Mouse (Mus musculus) forebrain, embryonic 13.5 days (tissue): ENCODE results near the gene Etv6. TPM values are rescaled to one million over a fixed set of nuclear protein-coding genes. Genes with fewer than 3 reads are reported as not detected.

Experiments used
- ATAC-seq: fragments of 200-750 bp; cut with Nextera tagmentation; 2 replicates; pipeline ENCODE4 v1.8.0; 2017
- H3K27ac ChIP-seq: fragments of 300-500 bp; sonication (generic); 2 replicates; pipeline ENCODE4 v1.5.1; 2015; ENCODE audit warnings: inconsistent platforms, mild to moderate bottlenecking, moderate library complexity
- H3K27me3 ChIP-seq: fragments of 300-500 bp; sonication (generic); 2 replicates; pipeline ENCODE4 v1.6.1; 2015; ENCODE audit warnings: mild to moderate bottlenecking, inconsistent platforms
- H3K36me3 ChIP-seq: fragments of 300-500 bp; sonication (generic); 2 replicates; pipeline ENCODE4 v1.6.1; 2015; ENCODE audit warnings: mild to moderate bottlenecking, inconsistent platforms; ENCODE audit not compliant: poor library complexity, severe bottlenecking
- H3K4me1 ChIP-seq: fragments of 300-500 bp; sonication (generic); 2 replicates; pipeline ENCODE4 v1.6.1; 2015; ENCODE audit warnings: inconsistent platforms
- H3K4me2 ChIP-seq: fragments of 300-500 bp; sonication (generic); 2 replicates; pipeline ENCODE4 v1.6.1; 2015; ENCODE audit warnings: inconsistent platforms, mild to moderate bottlenecking, moderate library complexity
- H3K4me3 ChIP-seq: fragments of 300-500 bp; sonication (generic); 2 replicates; pipeline ENCODE4 v1.5.1; 2015; ENCODE audit warnings: mild to moderate bottlenecking, inconsistent platforms
- H3K9ac ChIP-seq: fragments of 300-500 bp; sonication (generic); 2 replicates; pipeline ENCODE4 v1.6.1; 2015; ENCODE audit warnings: mild to moderate bottlenecking, inconsistent platforms
- H3K9me3 ChIP-seq: fragments of 300-500 bp; sonication (generic); replicated peaks from 2 replicates; pipeline ENCODE4 v1.6.1; 2016; ENCODE audit warnings: inconsistent platforms
- WGBS: fragments of 180-500 bp; shearing (Covaris S2); methylation state at CpG from one replicate; pipeline ENCODE4 v1.1.7; 2015; 5-methylcytosine and 5-hydroxymethylcytosine counted together
- polyA plus RNA-seq: library from polyadenylated mRNA; unstranded; fragments of >200 nt; fragmentation: Nextera tagmentation; extraction: Ambion mirVana; gene quantifications from 2 replicates; pipeline ENCODE4 v1.2.1, GENCODE M21; 2015

Etv6 gene
- polyA plus RNA-seq, 1 experiment from 2014 or later = 7.2 TPM

- Histone ChIP-seq H3K27ac (no peak overlapping the region), H3K9ac (no peak overlapping the region), H3K9me3 (no peaks in the 10 kb centered on the region; the same call in 1 of the 2 replicates), H3K4me2 (no peak overlapping the region), H3K4me1 (peaks cover 4% of the 10 kb centered on the region; the same call in 1 of the 2 replicates), H3K27me3 (no peaks in the 10 kb centered on the region), H3K4me3 (no peak overlapping the region), H3K36me3 (peaks cover 20% of the 10 kb centered on the region)
- WGBS = 96% methylated on average over 4 of the region's 4 CpGs
- no peak for ATAC-seq
Observed at GRCm38 (mm10) chr6:134240988-134241387, 205.5 kb downstream of the Etv6 start.

- no peaks in the 10 kb centered on the region; the same call in 1 of the 2 replicates for H3K9me3 ChIP-seq
- no peak overlapping the region for H3K27ac ChIP-seq
- H3K4me2 ChIP-seq = no peak overlapping the region
- H3K9ac ChIP-seq = no peak overlapping the region
- no peak for ATAC-seq
- no peak overlapping the region for H3K4me3 ChIP-seq
- H3K27me3 ChIP-seq = no peaks in the 10 kb centered on the region
- WGBS = 63% methylated on average over 3 of the region's 3 CpGs
- peaks cover 22% of the 10 kb centered on the region for H3K36me3 ChIP-seq
- H3K4me1 ChIP-seq = no peaks in the 10 kb centered on the region
Observed at GRCm38 (mm10) chr6:134243119-134243518, 207.6 kb downstream of the Etv6 start.

GRCm38 (mm10) chr6:134243546-134243945, 208.0 kb downstream of the Etv6 start:
- 88% methylated on average over 4 of the region's 4 CpGs for WGBS

GRCm38 (mm10) chr6:134244071-134244470, 208.6 kb downstream of the Etv6 start:
- Histone ChIP-seq H3K4me2 (no peak overlapping the region), H3K27ac (no peak overlapping the region), H3K9me3 (no peaks in the 10 kb centered on the region; the same call in 1 of the 2 replicates), H3K4me1 (0 out of 2 replicates have a peak, but pooled peaks cover 4% of the 10 kb centered on the region), H3K36me3 (peaks cover 31% of the 10 kb centered on the region), H3K4me3 (no peak overlapping the region), H3K9ac (no peak overlapping the region), H3K27me3 (no peaks in the 10 kb centered on the region)
- 95% methylated on average over 4 of the region's 4 CpGs for whole genome bisulfite sequencing
- no peak for ATAC-seq

More at GRCm38 (mm10) chr6:134243546-134243945, 208.0 kb downstream of the Etv6 start:
- no peak overlapping the region for H3K4me3 ChIP-seq
- no peak overlapping the region for H3K4me2 ChIP-seq
- no peaks in the 10 kb centered on the region for H3K27me3 ChIP-seq
- H3K9ac ChIP-seq = no peak overlapping the region
- no peak for ATAC-seq
- no peak overlapping the region for H3K27ac ChIP-seq
- H3K36me3 ChIP-seq = peaks cover 26% of the 10 kb centered on the region
- 0 out of 2 replicates have a peak, but pooled peaks cover under 1% of the 10 kb centered on the region for H3K4me1 ChIP-seq
- no peaks in the 10 kb centered on the region; the same call in 1 of the 2 replicates for H3K9me3 ChIP-seq

GRCm38 (mm10) chr6:134246109-134246508, 210.6 kb downstream of the Etv6 start:
- H3K27ac ChIP-seq = no peak overlapping the region
- H3K4me2 ChIP-seq = no peak overlapping the region
- no peak for ATAC-seq
- H3K9me3 ChIP-seq = no peaks in the 10 kb centered on the region
- WGBS = 71% methylated on average over 2 of the region's 2 CpGs
- no peak overlapping the region for H3K4me3 ChIP-seq
- H3K9ac ChIP-seq = no peak overlapping the region
- H3K4me1 ChIP-seq = 0 out of 2 replicates have a peak, but pooled peaks cover 4% of the 10 kb centered on the region
- H3K27me3 ChIP-seq = no peaks in the 10 kb centered on the region
- peaks cover 20% of the 10 kb centered on the region for H3K36me3 ChIP-seq

GRCm38 (mm10) chr6:134247324-134247723, 211.8 kb downstream of the Etv6 start:
- Histone ChIP-seq H3K4me3 (no peak overlapping the region), H3K36me3 (peaks cover 24% of the 10 kb centered on the region), H3K9ac (no peak overlapping the region), H3K4me1 (0 out of 2 replicates have a peak, but pooled peaks cover 4% of the 10 kb centered on the region), H3K4me2 (no peak overlapping the region), H3K9me3 (no peaks in the 10 kb centered on the region), H3K27ac (no peak overlapping the region), H3K27me3 (no peaks in the 10 kb centered on the region)
- WGBS = 93% methylated on average over 9 of the region's 9 CpGs
- no peak for ATAC-seq

- 76% methylated on average over 19 of the region's 19 CpGs for WGBS
- peak; percentile 38; the same call in 1 of the 2 replicates for ATAC-seq
- Histone ChIP-seq H3K27ac (no peak overlapping the region; the same call in 1 of the 2 replicates), H3K4me3 (no peak overlapping the region), H3K9me3 (no peaks in the 10 kb centered on the region), H3K9ac (no peak overlapping the region), H3K27me3 (no peaks in the 10 kb centered on the region), H3K4me1 (0 out of 2 replicates have a peak, but pooled peaks cover 4% of the 10 kb centered on the region), H3K36me3 (peaks cover 28% of the 10 kb centered on the region), H3K4me2 (no peak overlapping the region)
Observed at GRCm38 (mm10) chr6:134248720-134249119, 213.2 kb downstream of the Etv6 start.

GRCm38 (mm10) chr6:134250764-134251163, 215.3 kb downstream of the Etv6 start:
- Histone ChIP-seq H3K9ac (no peak overlapping the region), H3K4me2 (no peak overlapping the region), H3K4me3 (no peak overlapping the region), H3K4me1 (0 out of 2 replicates have a peak, but pooled peaks cover 4% of the 10 kb centered on the region), H3K9me3 (no peaks in the 10 kb centered on the region), H3K27ac (no peak overlapping the region), H3K36me3 (peaks cover 28% of the 10 kb centered on the region), H3K27me3 (no peaks in the 10 kb centered on the region)
- ATAC-seq = no peak
- WGBS = 94% methylated on average over 5 of the region's 5 CpGs

GRCm38 (mm10) chr6:134251364-134251763, 215.9 kb downstream of the Etv6 start:
- H3K27ac ChIP-seq = no peak overlapping the region
- no peaks in the 10 kb centered on the region for H3K9me3 ChIP-seq
- no peak overlapping the region for H3K4me2 ChIP-seq
- H3K4me1 ChIP-seq = 0 out of 2 replicates have a peak, but pooled peaks cover 4% of the 10 kb centered on the region
- peaks cover 28% of the 10 kb centered on the region for H3K36me3 ChIP-seq
- H3K27me3 ChIP-seq = no peaks in the 10 kb centered on the region
- ATAC-seq = no peak
- no peak overlapping the region for H3K4me3 ChIP-seq
- WGBS = 91% methylated on average over 8 of the region's 8 CpGs
- no peak overlapping the region for H3K9ac ChIP-seq

GRCm38 (mm10) chr6:134252081-134252755, 216.7 kb downstream of the Etv6 start:
- no peaks in the 10 kb centered on the region for H3K27me3 ChIP-seq
- WGBS = 92% methylated on average over 8 of the region's 8 CpGs
- H3K4me3 ChIP-seq = no peak overlapping the region
- 0 out of 2 replicates have a peak, but pooled peaks cover 4% of the 10 kb centered on the region for H3K4me1 ChIP-seq
- H3K9ac ChIP-seq = no peak overlapping the region
- H3K36me3 ChIP-seq = peaks cover 28% of the 10 kb centered on the region
- H3K9me3 ChIP-seq = no peaks in the 10 kb centered on the region
- no peak for ATAC-seq
- H3K27ac ChIP-seq = no peak overlapping the region
- H3K4me2 ChIP-seq = no peak overlapping the region

- WGBS = 87% methylated on average over 3 of the region's 3 CpGs
- Histone ChIP-seq H3K4me3 (no peak overlapping the region), H3K27me3 (no peaks in the 10 kb centered on the region), H3K27ac (no peak overlapping the region), H3K4me1 (no peaks in the 10 kb centered on the region), H3K4me2 (no peak overlapping the region), H3K9ac (no peak overlapping the region), H3K36me3 (peaks cover 25% of the 10 kb centered on the region), H3K9me3 (peaks cover 8% of the 10 kb centered on the region)
- ATAC-seq = no peak
Observed at GRCm38 (mm10) chr6:134256369-134256768, 220.9 kb downstream of the Etv6 start.

- no peak overlapping the region for H3K4me3 ChIP-seq
- WGBS = 93% methylated on average over 8 of the region's 8 CpGs
- no peak for ATAC-seq
- no peak overlapping the region for H3K27ac ChIP-seq
- no peaks in the 10 kb centered on the region for H3K27me3 ChIP-seq
- peaks cover 42% of the 10 kb centered on the region for H3K36me3 ChIP-seq
- H3K9ac ChIP-seq = no peak overlapping the region
- H3K9me3 ChIP-seq = peaks cover 8% of the 10 kb centered on the region
- H3K4me2 ChIP-seq = no peak overlapping the region
- H3K4me1 ChIP-seq = no peaks in the 10 kb centered on the region
Observed at GRCm38 (mm10) chr6:134259913-134260312, 224.4 kb downstream of the Etv6 start.
